Mouse (Mus musculus): Measurements from ENCODE around the gene 4930470P17Rik. TPM values are rescaled to one million over a fixed set of nuclear protein-coding genes. Genes with fewer than 3 reads are reported as not detected.

Gene 4930470P17Rik
- not detected in 2 replicates for polyA plus RNA-seq (2015; fragmentation: Nextera tagmentation; extraction: Ambion mirVana)

DNA sequence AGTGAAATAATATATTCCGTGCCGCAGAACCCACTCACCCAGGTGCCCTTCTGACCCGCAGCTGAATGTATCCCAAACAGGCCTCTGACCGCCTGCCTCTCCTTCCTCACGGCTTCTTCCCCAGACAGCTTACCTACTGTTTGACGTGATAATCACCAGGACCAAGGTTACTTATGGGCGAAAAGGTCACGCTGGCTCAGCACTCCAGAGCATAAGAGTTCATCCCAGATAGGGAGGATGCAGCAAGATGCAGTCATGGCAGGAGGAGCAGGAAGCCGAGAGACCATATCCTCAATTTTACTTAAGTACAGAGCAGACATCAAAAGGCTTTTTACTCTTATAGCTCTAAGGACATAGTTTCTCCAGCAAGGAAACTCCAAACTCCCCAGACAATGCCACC, at the start of gene 4930470P17Rik:
TSS of gene 4930470P17Rik (minus strand) at position 101 of the 400 bp plus-strand sequence.
- ATAC-seq (ENCODE audit: low FRiP score, low TSS enrichment): no peak
- no peak within 1 kb of the TSS for H3K4me3 ChIP-seq (ENCODE audit: low read length)
- H3K4me1 ChIP-seq (ENCODE audit: insufficient read depth, low read length): no peaks in the 10 kb centered on the region
- H3K9me3 ChIP-seq (ENCODE audit: low read length): no peaks in the 10 kb centered on the region
- no peaks in the 10 kb centered on the region for H3K27me3 ChIP-seq (ENCODE audit: insufficient read depth, low read length)
- no peak within 1 kb of the TSS for H3K9ac ChIP-seq (replicated peaks; ENCODE audit: low read length)
- 54% methylated on average over 9 of the region's 9 CpGs for whole genome bisulfite sequencing
- H3K4me2 ChIP-seq (replicated peaks; ENCODE audit: low read depth, low read length): no peak within 1 kb of the TSS
- no peak within 1 kb of the TSS for H3K27ac ChIP-seq (ENCODE audit: low read length)
- H3K36me3 ChIP-seq (ENCODE audit: insufficient read depth, low read length): no peaks in the 10 kb centered on the region

DNA sequence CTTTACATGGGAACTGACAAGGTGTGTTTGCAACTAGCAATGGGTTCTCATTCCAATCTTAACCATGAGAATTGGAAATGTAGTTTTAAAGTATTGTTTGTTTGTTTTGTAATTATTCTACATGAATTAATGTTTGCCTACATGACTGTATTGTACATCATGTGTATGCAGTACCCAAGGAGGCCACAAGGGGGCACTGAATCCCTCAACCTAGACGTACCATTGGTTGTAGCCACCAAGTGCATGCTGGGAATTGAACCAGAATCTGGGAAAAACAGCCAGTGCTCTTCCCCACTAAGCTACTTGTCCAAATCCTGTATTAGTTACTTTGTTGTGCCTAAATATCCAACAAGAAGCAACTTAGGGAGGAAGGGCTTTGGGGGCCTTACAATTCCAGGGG, 49.7 kb upstream of the 4930470P17Rik start:
- WGBS: 97% methylated on average over 1 of the region's 1 CpGs
- Histone ChIP-seq H3K9ac (replicated peaks; ENCODE audit: low read length) (no peak overlapping the region), H3K4me3 (ENCODE audit: low read length) (no peak overlapping the region), H3K9me3 (ENCODE audit: low read length) (peaks cover 5% of the 10 kb centered on the region; the same call in 1 of the 2 replicates), H3K4me2 (replicated peaks; ENCODE audit: low read depth, low read length) (no peak overlapping the region), H3K36me3 (ENCODE audit: insufficient read depth, low read length) (no peaks in the 10 kb centered on the region), H3K27ac (ENCODE audit: low read length) (no peak overlapping the region), H3K4me1 (ENCODE audit: insufficient read depth, low read length) (no peaks in the 10 kb centered on the region), H3K27me3 (ENCODE audit: insufficient read depth, low read length) (0 out of 2 replicates have a peak, but pooled peaks cover 3% of the 10 kb centered on the region)
- no peak for ATAC-seq (ENCODE audit: low FRiP score, low TSS enrichment)

DNA sequence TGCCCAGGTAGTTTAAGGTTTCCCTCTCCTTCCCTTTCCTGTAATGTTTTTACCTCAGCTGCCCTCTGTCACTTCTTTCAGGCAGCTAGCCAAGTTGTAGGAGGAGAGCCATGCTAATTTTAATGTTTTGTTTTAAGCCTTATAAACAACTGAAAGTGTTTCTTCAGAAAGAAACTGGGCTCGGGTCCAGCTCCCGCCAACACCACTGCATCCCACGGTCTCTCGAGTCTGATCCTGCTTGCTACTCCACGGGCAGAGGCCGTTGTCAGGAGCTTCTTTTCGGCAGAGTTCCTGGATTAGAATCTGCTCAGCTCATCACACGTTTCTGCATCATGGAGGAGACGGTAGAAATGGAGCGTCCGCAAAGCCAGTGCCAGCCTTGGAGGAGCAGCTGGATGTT, 46.7 kb upstream of the 4930470P17Rik start:
- Histone ChIP-seq H3K9ac (replicated peaks; ENCODE audit: low read length) (no peak overlapping the region), H3K27ac (ENCODE audit: low read length) (no peak overlapping the region), H3K4me2 (replicated peaks; ENCODE audit: low read depth, low read length) (no peak overlapping the region), H3K9me3 (ENCODE audit: low read length) (peaks cover 5% of the 10 kb centered on the region; the same call in 1 of the 2 replicates), H3K36me3 (ENCODE audit: insufficient read depth, low read length) (no peaks in the 10 kb centered on the region), H3K4me1 (ENCODE audit: insufficient read depth, low read length) (no peaks in the 10 kb centered on the region), H3K27me3 (ENCODE audit: insufficient read depth, low read length) (0 out of 2 replicates have a peak, but pooled peaks cover 3% of the 10 kb centered on the region), H3K4me3 (ENCODE audit: low read length) (no peak overlapping the region)
- ATAC-seq (ENCODE audit: low FRiP score, low TSS enrichment): no peak
- 56% methylated on average over 11 of the region's 11 CpGs for WGBS

DNA sequence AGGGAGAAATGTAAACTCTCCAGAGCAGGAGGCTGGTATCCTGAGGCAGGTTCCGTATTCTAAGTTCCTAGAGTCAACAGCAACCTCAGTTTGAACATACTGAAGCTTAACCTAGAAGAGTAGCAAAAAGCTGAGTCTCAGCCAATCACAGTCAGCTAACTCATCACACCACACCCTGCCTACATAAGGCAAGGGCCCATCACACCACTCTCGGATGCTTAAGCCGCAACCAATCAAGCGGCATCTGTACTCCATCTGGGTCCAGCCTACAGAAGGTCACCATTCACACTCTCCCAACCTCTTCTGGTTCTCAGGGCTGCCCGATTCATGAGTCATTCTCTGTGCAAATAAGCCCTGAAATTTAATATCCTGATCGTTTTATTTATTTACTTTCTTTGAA, 44.4 kb upstream of the 4930470P17Rik start:
- 78% methylated on average over 6 of the region's 6 CpGs for WGBS
- no peaks in the 10 kb centered on the region for H3K36me3 ChIP-seq (ENCODE audit: insufficient read depth, low read length)
- H3K9me3 ChIP-seq (ENCODE audit: low read length): no peaks in the 10 kb centered on the region
- no peak overlapping the region for H3K9ac ChIP-seq (replicated peaks; ENCODE audit: low read length)
- ATAC-seq (ENCODE audit: low FRiP score, low TSS enrichment): no peak
- no peaks in the 10 kb centered on the region for H3K4me1 ChIP-seq (ENCODE audit: insufficient read depth, low read length)
- H3K4me2 ChIP-seq (replicated peaks; ENCODE audit: low read depth, low read length): no peak overlapping the region
- no peak overlapping the region for H3K4me3 ChIP-seq (ENCODE audit: low read length)
- H3K27me3 ChIP-seq (ENCODE audit: insufficient read depth, low read length): 0 out of 2 replicates have a peak, but pooled peaks cover 3% of the 10 kb centered on the region
- H3K27ac ChIP-seq (ENCODE audit: low read length): no peak overlapping the region

DNA sequence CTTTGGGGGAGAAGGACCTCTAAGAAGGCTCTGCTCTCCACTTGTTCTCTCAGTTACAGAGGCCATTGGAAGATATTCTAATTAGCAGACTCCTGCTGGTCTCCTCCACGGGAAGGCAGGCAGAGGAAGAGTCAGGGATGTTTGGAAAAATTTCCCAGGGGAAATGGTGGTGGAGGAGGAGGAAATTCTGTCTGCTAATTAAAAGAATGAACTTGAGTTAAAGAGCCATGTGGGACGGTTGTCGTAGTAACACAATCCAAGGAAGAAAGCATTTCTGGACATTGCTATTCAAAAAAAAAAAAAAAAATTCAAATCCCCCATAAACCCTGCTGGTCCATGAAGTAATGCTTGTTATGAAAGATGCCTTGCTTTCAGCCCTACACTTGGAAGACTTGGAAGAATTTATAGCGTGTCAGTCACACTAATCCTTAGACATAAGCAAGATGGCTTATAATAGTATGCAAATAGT, 40.6 kb upstream of the 4930470P17Rik start:
- Histone ChIP-seq H3K4me3 (ENCODE audit: low read length) (no peak overlapping the region), H3K36me3 (ENCODE audit: insufficient read depth, low read length) (no peaks in the 10 kb centered on the region), H3K27ac (ENCODE audit: low read length) (no peak overlapping the region), H3K27me3 (ENCODE audit: insufficient read depth, low read length) (no peaks in the 10 kb centered on the region), H3K4me2 (replicated peaks; ENCODE audit: low read depth, low read length) (no peak overlapping the region), H3K4me1 (ENCODE audit: insufficient read depth, low read length) (peaks cover 3% of the 10 kb centered on the region; the same call in 1 of the 2 replicates), H3K9ac (replicated peaks; ENCODE audit: low read length) (no peak overlapping the region), H3K9me3 (ENCODE audit: low read length) (no peaks in the 10 kb centered on the region)
- ATAC-seq (ENCODE audit: low FRiP score, low TSS enrichment): no peak
- WGBS: 61% methylated on average over 4 of the region's 4 CpGs

DNA sequence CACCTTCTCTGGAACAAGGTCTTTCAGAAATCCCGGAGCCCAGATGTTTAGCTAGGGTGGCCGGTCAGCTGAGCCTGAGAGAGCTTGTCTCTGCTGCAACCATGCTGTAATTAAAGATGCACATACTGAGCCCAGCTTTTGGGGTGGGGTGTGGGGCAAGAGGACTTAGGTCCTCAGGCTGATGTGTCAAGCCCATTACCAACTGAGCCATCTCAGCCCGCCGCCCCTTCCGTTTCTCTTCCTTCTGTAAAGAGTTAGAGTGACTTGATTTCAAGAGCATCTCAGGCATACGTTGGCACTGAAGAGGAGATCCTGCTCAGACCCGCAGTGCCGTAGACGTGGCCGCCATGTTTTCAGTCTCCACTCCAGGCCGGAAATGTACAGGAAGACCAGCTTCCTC, 38.5 kb upstream of the 4930470P17Rik start:
- Histone ChIP-seq H3K4me1 (ENCODE audit: insufficient read depth, low read length) (peaks cover 3% of the 10 kb centered on the region; the same call in 1 of the 2 replicates), H3K27ac (ENCODE audit: low read length) (no peak overlapping the region), H3K4me2 (replicated peaks; ENCODE audit: low read depth, low read length) (no peak overlapping the region), H3K9me3 (ENCODE audit: low read length) (no peaks in the 10 kb centered on the region), H3K27me3 (ENCODE audit: insufficient read depth, low read length) (no peaks in the 10 kb centered on the region), H3K9ac (replicated peaks; ENCODE audit: low read length) (no peak overlapping the region), H3K4me3 (ENCODE audit: low read length) (no peak overlapping the region), H3K36me3 (ENCODE audit: insufficient read depth, low read length) (no peaks in the 10 kb centered on the region)
- WGBS: 86% methylated on average over 11 of the region's 11 CpGs
- ATAC-seq (ENCODE audit: low FRiP score, low TSS enrichment): no peak

DNA sequence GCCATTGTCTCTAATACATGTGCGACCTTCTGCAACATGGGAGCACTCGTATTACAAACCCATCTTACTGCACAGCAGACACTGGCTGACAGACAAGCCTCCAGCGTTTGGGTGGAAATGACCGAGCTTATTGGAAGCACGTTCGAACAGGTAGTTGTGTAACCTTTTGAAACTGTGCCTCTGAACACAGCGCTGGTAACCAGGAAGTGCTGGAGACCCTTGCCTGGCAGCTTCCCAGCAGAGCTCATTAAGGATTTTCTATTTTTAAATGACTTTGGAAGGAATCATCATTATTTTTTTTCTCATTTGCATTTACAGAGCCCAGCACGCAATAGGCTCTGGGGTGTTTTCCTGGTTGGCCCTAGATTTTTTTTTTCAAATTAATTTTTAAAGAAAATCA, 36.9 kb upstream of the 4930470P17Rik start:
- WGBS: 69% methylated on average over 8 of the region's 8 CpGs
- no peak overlapping the region for H3K4me3 ChIP-seq (ENCODE audit: low read length)
- no peak overlapping the region for H3K9ac ChIP-seq (replicated peaks; ENCODE audit: low read length)
- no peak overlapping the region for H3K27ac ChIP-seq (ENCODE audit: low read length)
- no peaks in the 10 kb centered on the region for H3K36me3 ChIP-seq (ENCODE audit: insufficient read depth, low read length)
- H3K9me3 ChIP-seq (ENCODE audit: low read length): no peaks in the 10 kb centered on the region
- H3K4me1 ChIP-seq (ENCODE audit: insufficient read depth, low read length): peaks cover 3% of the 10 kb centered on the region; the same call in 1 of the 2 replicates
- no peak overlapping the region for H3K4me2 ChIP-seq (replicated peaks; ENCODE audit: low read depth, low read length)
- ATAC-seq (ENCODE audit: low FRiP score, low TSS enrichment): no peak
- H3K27me3 ChIP-seq (ENCODE audit: insufficient read depth, low read length): no peaks in the 10 kb centered on the region

DNA sequence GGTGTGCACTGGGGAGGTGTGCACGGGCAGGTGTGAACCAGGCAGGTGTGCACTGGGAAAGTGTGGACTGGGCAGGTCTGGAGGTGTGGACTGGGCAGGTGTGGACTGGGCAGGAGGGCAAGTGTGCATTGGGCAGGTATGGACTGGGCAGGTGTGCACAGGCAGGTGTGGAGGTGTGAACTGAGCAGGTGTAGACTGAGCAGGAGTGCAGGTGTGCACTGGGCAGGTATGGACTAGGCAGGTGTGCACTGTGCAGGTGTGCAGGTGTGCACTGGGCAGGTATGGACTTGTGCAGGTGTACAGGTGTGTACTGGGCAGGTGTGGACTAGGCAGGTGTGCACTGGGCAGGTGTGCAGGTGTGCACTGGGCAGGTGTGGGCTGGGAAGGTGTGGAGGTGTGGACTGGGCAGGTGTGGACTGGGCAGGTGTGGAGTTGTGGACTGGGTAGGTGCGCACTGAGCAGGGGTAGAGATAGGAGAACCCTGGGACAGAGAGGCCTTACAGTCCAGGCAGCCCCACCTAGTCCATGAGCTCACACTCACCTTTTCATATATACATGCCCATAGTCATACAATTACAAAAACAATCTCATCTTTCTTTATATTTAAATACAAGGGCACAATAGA, 31.3 kb upstream of the 4930470P17Rik start:
- H3K36me3 ChIP-seq (ENCODE audit: insufficient read depth, low read length): no peaks in the 10 kb centered on the region
- no peak overlapping the region for H3K4me2 ChIP-seq (replicated peaks; ENCODE audit: low read depth, low read length)
- no peaks in the 10 kb centered on the region for H3K4me1 ChIP-seq (ENCODE audit: insufficient read depth, low read length)
- H3K9me3 ChIP-seq (ENCODE audit: low read length): peaks cover 3% of the 10 kb centered on the region; the same call in 1 of the 2 replicates
- no peak overlapping the region for H3K27ac ChIP-seq (ENCODE audit: low read length)
- no peaks in the 10 kb centered on the region for H3K27me3 ChIP-seq (ENCODE audit: insufficient read depth, low read length)
- ATAC-seq (ENCODE audit: low FRiP score, low TSS enrichment): no peak
- H3K9ac ChIP-seq (replicated peaks; ENCODE audit: low read length): no peak overlapping the region
- 90% methylated on average over 2 of the region's 2 CpGs for WGBS
- H3K4me3 ChIP-seq (ENCODE audit: low read length): no peak overlapping the region

DNA sequence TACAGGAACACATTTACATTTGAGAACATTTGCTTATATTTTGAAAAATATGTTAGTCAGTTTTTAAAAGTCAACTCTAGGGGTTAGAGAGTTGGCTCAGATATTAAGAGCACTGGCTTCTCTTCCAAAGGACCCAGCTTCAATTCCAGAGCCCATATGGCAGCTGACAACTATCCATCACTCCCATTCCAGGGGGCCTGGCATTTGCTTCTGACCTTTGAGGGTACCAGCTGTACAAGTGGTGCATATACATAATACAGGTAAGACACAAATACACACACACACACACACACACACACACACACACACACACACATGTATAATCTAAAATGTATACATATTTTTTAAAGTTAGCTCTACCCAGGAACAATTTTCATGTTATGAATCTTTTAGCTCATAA, 30.6 kb upstream of the 4930470P17Rik start:
- H3K9me3 ChIP-seq (ENCODE audit: low read length): peaks cover 3% of the 10 kb centered on the region; the same call in 1 of the 2 replicates
- no peak overlapping the region for H3K27ac ChIP-seq (ENCODE audit: low read length)
- H3K4me2 ChIP-seq (replicated peaks; ENCODE audit: low read depth, low read length): no peak overlapping the region
- H3K9ac ChIP-seq (replicated peaks; ENCODE audit: low read length): no peak overlapping the region
- H3K4me1 ChIP-seq (ENCODE audit: insufficient read depth, low read length): no peaks in the 10 kb centered on the region
- H3K27me3 ChIP-seq (ENCODE audit: insufficient read depth, low read length): no peaks in the 10 kb centered on the region
- H3K4me3 ChIP-seq (ENCODE audit: low read length): no peak overlapping the region
- no peak for ATAC-seq (ENCODE audit: low FRiP score, low TSS enrichment)
- no peaks in the 10 kb centered on the region for H3K36me3 ChIP-seq (ENCODE audit: insufficient read depth, low read length)

DNA sequence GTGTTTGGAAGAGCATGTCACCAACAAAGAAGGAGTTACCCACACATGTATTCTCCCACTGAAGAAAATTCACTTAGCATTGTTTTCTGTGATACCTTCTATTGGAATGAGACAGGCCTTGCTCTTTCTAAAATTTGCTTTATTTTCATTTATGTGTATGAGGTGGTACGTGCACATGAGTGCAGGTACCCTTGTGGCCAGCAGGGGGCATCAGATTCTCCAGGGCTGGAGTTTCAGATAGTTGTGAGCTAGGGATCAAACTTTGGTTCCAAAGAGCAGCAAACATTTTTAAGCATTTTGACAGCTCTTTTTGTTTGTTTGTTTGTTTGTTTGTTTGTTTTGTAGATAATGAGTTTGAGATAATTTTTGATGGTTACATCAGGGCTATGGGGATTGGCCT, 29.6 kb upstream of the 4930470P17Rik start:
- no peaks in the 10 kb centered on the region for H3K4me1 ChIP-seq (ENCODE audit: insufficient read depth, low read length)
- no peaks in the 10 kb centered on the region for H3K27me3 ChIP-seq (ENCODE audit: insufficient read depth, low read length)
- no peak overlapping the region for H3K4me2 ChIP-seq (replicated peaks; ENCODE audit: low read depth, low read length)
- no peak overlapping the region for H3K4me3 ChIP-seq (ENCODE audit: low read length)
- no peaks in the 10 kb centered on the region for H3K36me3 ChIP-seq (ENCODE audit: insufficient read depth, low read length)
- H3K9ac ChIP-seq (replicated peaks; ENCODE audit: low read length): no peak overlapping the region
- ATAC-seq (ENCODE audit: low FRiP score, low TSS enrichment): no peak
- no peak overlapping the region for H3K27ac ChIP-seq (ENCODE audit: low read length)
- peaks cover 3% of the 10 kb centered on the region; the same call in 1 of the 2 replicates for H3K9me3 ChIP-seq (ENCODE audit: low read length)
- WGBS: 93% methylated on average over 1 of the region's 1 CpGs
